Mouse (Mus musculus) ES-E14 (cell line): ENCODE measurements around the gene Cmss1.

Source experiments
- CHD2 ChIP-seq: IDR thresholded peaks from 2 replicates; pipeline ENCODE4 v1.6.1; 2014; ENCODE audit warnings: mild to moderate bottlenecking, low read depth, low read length, inconsistent platforms
- HCFC1 ChIP-seq: IDR thresholded peaks from 2 replicates; pipeline ENCODE4 v1.6.1; 2012; ENCODE audit warnings: low read length, inconsistent platforms, borderline replicate concordance; ENCODE audit not compliant: insufficient read depth
- MAFK ChIP-seq: IDR thresholded peaks from 2 replicates; pipeline ENCODE4 v1.6.1; 2014; ENCODE audit warnings: mild to moderate bottlenecking, low read depth, low read length, inconsistent platforms; ENCODE audit not compliant: insufficient read depth
- ZC3H11A ChIP-seq: IDR thresholded peaks from 2 replicates; pipeline ENCODE4 v1.6.1; 2012; ENCODE audit warnings: low read depth, mild to moderate bottlenecking, inconsistent platforms, low read length, borderline replicate concordance
- ZNF384 ChIP-seq: IDR thresholded peaks from 2 replicates; pipeline ENCODE4 v1.6.1; 2012; ENCODE audit warnings: low read depth, low read length, inconsistent platforms

DNA sequence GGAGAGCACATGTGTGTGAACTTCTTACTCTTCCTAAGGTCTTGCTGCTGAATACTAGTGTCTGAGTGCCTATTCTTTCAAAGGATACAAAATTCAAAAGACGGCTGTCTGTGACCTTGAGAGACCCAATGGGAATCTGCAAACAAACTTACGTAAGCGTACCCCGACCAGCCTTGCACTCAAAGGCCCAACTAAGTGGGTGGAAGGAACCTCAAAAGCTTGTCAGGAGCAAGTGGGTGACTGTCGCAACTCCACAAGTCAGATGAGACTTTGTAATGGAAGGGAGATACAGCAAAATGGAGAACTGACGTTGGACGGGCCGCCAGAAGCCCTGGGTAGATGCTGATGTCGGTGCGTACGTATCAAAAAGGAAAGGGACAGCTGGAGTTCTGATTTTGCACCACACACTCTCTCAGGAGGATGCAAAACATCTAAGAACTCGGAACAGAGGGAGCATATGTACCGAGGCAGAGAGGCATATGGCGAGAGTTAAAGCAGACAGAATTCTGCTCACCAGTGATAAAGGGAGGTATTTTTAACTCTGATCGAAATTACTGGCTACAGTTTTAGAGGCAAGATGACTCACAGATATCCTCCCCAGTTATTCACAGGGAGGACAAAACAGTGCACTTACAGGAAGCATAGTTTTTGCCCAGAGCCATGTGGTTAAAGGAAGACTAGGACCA is 217.0 kb downstream of the Cmss1 start:
- TF ChIP-seq ZC3H11A (no peak), HCFC1 (no peak), MAFK (no peak), CHD2 (no peak), ZNF384 (no peak)
